Mouse (Mus musculus): ENCODE data around the gene Duxbl1.
"Not testable (repeated sequence)": the region's sequence is repeated elsewhere in the genome, so short reads cannot be mapped to it uniquely, and the experiment has no call there.

Gene Duxbl1

DNA sequence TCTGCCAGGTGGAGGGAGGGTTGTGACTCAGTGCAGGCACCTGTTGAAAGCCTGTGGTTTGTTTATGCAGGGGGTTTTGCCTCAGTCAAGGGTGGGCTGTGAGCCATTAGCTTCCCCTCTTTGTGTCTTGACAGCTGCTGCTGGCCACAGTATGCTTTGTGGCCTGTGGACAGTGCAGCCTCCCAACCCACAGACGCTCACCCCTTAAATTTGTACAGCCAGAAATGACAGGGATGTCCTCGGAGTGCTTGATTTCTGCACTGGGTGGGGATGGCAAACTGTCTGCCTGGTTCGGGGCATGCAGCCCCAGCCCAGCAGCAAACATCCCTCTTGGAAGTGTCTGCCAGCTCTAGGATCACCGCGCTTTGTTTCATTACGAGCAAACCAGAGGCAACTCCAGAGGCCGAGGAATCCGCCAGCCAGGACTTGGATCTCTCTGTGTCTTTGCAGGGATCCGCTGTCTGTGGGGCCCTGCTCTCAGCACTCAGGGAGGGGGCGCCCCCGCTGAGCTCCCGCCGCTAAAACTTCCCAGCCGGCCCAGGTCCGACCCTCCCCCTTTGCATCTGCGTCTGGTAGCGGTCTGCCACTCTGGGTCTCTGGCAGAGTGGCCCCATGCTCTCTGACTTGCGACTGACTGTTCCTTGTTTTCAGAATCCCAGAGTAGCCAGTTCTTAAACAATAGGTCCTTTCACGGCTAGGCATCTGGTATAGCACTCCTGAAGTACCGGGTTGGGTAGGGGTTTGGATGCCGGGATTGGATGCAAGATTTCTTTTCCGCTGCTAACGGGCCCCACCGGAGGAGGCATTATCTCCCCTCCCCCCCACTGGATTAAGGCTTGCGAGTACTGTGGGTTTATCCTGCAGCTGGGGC is at the start of gene Duxbl1:
Duxbl1 (plus strand) TSS at position 207 of the 871 bp plus-strand sequence.
- DNase-seq (ENCODE audit: low spot score in 2 of 2), result not testable (repeated sequence)

DNA sequence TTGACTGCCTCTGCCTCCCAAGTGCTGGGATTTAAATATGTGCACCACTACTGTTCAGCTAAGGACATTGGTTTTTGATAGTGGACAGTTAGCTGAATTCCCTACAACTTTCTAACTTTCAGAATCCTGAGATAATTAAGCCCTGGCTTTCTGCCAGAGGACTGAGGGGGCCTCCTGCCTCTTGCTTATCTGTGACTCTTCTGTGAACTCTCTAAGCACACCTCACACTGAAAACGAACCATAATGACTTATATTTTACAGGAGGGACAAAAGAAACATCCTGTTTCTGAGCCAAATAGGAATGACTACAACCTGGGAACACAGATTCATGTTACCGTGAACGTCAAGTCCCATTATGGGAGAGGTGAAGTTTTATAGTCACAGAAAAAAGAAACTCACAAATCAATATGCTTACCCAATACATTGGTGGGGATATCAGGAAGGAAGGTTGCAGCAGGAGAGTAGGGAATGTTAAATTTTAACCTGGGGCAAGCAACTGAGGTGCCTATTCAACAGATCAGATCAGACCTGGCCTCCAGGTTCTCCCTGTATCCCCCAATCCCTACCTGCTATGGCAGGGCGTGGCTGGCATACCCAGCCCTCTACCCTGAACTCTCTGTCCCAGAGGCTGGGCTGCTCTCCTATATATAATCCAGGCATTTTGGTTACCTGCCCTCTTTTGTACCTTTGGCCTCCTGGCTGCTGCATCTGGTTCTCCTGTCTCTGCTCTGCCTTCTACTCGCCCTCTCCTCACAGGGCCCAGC is 41.3 kb upstream of the Duxbl1 start:
- not testable (repeated sequence) for DNase-seq (ENCODE audit: low spot score in 2 of 2)

DNA sequence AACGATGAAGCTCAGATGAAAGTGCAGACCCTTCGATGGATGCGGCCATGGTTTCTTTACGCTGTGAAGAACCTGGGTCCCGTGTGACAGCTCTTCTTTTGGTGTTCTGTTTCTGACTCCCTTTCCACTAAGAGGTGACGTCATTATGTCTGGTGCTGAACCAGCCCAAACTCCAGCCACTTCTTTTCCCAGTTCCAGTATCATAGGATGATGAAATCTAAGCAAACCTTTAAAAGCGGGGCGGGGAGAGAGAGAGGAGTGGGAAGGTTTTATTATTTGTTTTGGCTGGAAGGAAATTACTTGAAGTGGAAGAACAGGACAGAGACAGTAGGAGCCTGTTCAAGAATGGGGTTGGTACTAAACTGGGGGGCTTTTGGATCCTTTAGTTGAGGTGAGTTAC is 40.4 kb upstream of the Duxbl1 start, which contains the start of gene Cphx1:
Cphx1 (plus strand) TSS at position 301 of the 400 bp plus-strand sequence.
- DNase-seq (ENCODE audit: low spot score in 2 of 2), result not testable (repeated sequence)

DNA sequence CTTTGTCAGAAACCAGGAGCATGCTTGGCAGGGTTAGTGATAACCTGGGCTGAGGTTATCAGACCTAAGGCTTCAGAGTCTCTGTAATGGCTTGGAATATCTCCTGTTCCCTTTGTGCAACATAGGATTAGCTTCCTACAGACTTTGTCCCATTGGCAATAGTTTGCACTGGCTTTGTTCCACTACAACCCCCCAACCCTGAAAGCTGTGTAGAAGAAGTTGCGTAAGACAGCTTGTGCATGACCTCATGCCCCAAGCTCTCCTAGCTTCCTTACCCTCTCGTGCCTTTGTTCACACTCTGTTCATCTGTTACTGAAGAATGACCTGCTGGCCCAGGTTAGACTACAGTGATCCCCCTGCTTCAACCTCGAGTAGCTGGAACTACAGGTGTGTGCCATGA is 20.5 kb upstream of the Duxbl1 start:
- not testable (repeated sequence) for DNase-seq (ENCODE audit: low spot score in 2 of 2)

DNA sequence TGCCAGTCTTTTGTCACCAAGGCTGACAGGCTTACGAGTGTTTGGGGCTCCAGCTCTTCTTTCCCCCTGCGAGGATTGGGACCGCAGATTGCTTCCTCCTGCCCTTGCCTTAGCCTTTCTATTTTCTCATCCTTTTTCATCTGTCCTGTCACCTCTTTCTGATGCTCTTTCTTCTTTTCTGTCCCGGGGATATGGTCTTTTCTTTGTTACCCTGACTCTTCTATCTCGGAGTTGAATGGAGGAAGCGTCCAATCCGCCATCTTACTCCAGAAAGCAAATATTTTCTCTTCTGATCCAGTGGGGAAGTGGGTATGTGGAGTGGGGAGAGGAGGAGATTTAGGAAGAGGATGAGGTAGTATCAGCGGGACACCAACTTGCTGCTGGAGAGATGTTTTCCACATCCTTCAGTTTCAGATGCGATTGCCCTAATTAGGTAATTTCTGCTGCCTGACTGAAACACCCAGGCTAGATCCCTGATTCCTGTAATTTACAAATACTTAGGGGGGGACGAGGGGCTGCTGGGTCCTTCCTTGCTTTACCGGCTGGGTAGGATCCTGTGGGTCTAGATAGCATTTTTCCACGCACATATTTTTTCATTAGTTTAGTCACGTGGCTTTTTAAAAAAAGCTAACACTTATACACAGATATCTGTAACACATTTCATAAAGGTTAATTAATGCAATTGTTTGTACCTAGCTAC is 1.0 kb downstream of the Duxbl1 start:
- DNase-seq (ENCODE audit: low spot score in 2 of 2), result not testable (repeated sequence)

DNA sequence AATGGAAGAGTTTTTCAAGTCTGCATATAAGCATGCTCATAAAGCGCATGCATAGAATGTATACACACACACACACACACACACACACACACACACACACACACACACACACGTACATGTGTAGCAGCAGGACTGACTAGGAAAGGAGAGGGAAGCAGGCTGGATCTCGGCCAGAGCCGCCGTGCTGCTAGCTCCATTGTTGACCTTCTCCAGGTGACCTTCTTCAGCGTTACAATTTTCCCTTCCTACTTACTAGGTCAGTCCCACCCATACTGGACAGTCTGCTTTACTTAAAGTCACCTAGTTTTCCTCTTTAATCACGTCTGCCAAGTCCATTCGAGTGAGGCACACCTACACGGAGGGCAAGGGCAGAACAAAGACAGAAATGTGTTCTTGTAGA is 3.5 kb downstream of the Duxbl1 start:
- DNase-seq (ENCODE audit: low spot score in 2 of 2), result not testable (repeated sequence)

DNA sequence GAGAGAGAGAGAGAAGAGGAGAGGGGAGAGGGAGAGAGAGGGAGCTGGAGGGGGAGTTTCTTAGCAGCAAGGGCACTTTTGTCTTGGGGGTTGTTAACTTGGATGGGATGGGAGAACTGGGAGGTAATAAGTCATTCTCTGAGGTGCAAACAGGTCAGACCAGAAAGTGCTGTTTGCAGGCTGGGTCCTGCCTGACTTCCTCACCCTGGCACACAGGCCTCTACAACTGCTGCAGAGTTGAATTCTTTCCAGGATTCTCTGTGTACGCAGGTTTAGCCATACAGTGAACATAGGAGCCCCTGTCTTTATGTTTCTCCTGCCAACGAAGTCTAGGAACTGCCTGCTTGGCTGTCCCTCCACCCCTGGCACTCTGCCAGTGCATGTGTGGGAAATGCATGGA is 29.1 kb downstream of the Duxbl1 start:
- not testable (repeated sequence) for DNase-seq (ENCODE audit: low spot score in 2 of 2)

DNA sequence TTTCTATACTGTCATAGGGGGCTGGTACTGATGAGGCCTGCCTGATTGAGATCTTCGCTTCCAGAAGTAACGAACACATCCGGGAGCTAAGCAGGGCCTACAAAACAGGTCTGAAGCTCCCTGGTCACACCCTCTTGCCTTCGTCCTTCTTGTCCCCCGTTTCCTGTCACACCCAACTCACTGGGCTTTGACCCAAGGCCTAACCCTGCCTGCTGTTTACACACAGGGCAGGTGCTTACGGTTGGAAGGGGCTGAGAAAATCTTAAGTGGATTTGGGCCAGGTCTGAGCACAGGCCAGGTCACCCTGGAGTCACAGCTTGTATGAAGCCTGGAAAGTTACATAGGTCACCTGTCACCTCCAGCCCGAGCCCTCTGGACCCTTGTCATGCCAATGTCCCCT is 38.0 kb downstream of the Duxbl1 start:
- not testable (repeated sequence) for DNase-seq (ENCODE audit: low spot score in 2 of 2)

DNA sequence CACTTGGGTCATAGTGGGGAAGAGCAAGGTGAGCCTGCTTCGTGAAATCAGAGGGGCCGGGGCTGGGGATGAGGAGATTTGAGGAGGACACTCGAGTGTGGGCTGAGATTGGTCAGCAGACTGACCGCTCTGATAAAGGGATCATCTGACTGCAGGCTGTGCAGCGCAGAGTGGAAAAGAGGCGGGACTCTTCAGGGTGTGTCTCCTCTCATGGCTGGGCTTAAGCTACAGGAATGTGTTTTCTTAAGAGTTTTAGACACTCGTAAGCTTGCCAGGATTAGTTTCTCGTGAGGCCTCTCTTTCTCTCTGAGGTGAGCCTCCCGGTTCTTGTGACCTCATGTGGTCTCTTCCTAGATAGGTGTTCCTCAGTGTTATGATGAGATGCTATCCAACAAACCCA is 43.2 kb downstream of the Duxbl1 start:
- DNase-seq (ENCODE audit: low spot score in 2 of 2), result not testable (repeated sequence)

DNA sequence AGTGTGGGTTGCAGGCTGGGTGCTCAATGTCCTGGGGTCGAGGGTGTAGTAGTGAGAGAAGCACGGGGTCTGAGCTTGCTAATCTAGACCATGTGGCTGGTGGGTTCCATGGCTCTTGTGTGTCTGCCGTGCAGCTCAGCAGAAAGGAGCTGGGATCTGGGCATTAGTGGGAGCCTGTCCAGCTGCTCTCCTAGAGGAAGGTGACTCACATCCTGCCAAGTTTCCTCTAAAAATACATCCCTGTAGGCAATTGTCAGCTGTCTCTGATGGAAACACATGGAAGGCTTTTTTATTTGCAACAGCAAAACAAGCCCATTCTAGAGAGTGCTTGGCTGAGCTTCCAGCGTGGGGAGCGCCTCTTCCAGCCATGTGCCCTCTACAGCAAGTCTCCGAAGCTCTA is 44.5 kb downstream of the Duxbl1 start:
- DNase-seq (ENCODE audit: low spot score in 2 of 2), result not testable (repeated sequence)

DNA sequence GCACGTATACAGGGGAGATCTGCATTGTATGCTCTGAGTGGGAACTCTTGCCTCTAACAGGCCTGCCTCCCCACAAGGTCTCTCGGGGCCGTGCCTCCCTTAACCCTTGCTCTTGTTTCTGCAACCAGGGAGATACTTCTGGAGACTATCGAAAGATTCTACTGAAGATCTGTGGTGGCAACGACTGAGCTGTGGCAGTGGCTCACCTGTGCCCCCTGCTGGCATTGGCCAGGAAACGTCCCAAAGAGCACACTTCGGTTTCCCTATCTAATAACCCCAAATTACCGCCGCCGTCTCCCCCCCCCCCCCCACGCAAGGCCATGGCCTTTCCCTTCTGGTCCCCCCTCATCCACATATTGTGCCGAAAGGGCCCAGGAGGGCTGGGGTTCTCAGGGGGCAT is 47.3 kb downstream of the Duxbl1 start:
- DNase-seq (ENCODE audit: low spot score in 2 of 2), result not testable (repeated sequence)

DNA sequence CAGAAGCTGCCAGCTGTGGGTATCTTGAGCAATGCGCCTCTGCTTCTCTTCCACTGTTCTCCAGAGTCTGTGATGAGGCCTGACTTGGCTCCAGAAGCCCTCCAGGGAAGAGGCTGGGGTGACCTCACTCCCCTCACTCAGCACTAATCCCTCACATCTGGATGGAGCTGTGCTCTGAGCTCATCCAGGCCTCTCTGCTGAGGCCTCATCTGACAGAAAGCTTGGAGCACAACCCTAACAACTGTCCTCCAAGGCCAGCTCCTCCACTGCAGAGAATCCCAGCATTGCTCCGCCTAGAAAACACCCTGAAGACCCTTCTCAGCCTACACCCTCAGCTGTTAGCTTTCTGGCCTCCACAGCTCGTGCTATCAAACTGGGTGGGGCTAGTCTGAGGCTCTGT is 56.0 kb downstream of the Duxbl1 start:
- not testable (repeated sequence) for DNase-seq (ENCODE audit: low spot score in 2 of 2)

DNA sequence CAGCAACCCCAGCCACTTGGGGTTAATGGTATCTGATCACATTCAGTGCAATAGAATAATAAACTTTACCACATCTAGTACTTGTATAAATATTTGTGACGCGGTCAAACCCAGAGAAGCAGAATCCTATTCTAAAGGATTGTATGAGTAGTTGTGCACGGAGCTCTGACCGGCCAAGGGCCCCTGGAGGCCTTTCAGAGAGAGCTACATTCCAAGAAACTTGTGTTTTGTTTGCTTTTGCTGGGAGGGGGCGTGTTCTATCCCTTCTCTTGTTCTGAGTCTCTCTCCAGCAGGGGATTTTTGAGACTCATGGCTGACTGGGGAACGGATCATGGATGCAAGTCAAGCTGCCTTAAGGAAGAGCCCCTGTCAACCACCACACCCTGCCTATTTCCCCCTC is 57.1 kb downstream of the Duxbl1 start:
- DNase-seq (ENCODE audit: low spot score in 2 of 2), result not testable (repeated sequence)
